Mouse (Mus musculus): Measurements from ENCODE around the gene Defb25.

Gene Defb25

GRCm38 (mm10) chr2:152628066-152628465 is 5.2 kb upstream of the Defb25 start:
- no peak for DNase-seq (ENCODE audit: low spot score in 2 of 2)

DNA sequence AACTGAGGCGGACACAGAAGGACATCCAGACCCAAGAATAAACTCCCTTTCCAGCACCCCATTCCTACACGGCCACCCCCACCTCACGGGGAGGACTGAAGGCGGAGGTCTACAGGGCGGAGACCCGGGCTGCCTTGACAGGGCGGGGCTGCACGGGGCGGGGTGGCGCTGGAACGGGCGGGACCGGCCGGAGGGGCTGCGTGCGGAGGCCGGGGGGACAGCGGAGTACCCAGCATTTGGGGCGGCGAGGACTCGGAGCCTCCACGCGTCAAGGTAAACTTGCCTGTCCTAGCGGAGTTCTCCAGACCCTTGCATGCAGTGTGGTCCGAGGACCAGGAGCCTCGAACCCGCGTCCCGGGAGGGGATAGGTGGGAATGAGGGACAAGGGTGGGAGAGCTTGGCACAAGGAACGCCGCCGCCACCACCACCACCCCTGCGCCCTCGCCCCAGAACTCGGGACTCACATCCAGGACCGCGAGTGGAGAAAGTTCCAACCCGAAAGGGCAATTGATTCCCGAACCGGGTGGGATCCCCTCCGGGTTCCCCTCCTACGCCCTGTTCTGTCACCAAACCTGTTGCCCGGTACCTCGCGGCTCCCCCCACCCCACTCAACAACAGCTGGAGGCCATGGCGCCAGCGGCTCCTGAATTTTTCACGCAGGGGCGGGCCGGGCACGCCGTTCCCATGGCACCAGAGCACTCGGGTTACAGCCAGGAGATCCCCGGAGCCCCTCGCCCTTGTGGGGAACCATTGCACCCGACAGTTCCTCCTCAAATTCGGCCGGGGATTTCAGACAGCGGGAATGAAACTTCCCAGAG is 4.1 kb upstream of the Defb25 start, which contains the start of gene Rem1:
Gene Rem1 (plus strand): TSS at position 178 of the 818 bp plus-strand sequence.
- DNase-seq (ENCODE audit: low spot score in 2 of 2): no peak

DNA sequence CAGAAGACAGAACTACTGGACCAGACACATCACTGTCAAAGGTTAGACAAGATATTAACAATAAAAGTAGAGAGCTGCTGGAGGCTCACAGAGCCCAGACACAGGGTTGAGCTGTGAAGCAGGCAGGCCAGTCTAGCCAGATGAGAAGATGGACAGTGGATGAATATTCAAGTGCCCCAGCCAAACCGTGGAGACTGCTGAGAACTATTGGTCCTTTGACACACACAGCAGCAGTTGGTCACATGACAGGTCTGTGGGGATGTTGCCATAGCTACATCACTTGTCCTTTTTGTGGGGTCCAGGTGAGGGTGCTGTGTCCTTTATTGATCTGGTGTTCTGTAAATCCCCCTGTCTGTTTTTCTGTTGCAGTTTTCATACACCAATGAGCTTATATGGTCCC is 2.4 kb upstream of the Defb25 start:
- DNase-seq (ENCODE audit: low spot score in 2 of 2): no peak

GRCm38 (mm10) chr2:152624566-152624965 is 1.7 kb upstream of the Defb25 start:
- no peak for DNase-seq (ENCODE audit: low spot score in 2 of 2)

DNA sequence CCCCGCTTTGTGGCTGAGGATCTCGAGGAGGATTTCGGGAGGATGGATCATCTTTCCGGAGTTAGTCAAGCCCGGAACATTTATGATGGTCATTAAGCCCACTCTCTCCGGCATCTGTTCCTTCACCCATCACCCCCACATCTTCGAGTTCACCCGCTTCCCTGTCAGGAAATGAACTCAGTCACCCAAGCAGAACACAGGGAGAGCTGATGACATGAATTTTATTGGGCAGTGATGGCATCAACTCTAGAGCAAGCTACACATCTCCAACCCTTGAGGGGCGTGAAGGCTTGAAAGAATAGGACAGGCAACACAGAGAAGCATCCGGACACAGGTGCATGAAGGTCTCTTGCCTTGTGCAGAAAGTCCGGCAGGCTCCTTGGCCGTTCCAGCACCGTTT is 702 bp downstream of the Defb25 start:
- DNase-seq (ENCODE audit: low spot score in 2 of 2): no peak

DNA sequence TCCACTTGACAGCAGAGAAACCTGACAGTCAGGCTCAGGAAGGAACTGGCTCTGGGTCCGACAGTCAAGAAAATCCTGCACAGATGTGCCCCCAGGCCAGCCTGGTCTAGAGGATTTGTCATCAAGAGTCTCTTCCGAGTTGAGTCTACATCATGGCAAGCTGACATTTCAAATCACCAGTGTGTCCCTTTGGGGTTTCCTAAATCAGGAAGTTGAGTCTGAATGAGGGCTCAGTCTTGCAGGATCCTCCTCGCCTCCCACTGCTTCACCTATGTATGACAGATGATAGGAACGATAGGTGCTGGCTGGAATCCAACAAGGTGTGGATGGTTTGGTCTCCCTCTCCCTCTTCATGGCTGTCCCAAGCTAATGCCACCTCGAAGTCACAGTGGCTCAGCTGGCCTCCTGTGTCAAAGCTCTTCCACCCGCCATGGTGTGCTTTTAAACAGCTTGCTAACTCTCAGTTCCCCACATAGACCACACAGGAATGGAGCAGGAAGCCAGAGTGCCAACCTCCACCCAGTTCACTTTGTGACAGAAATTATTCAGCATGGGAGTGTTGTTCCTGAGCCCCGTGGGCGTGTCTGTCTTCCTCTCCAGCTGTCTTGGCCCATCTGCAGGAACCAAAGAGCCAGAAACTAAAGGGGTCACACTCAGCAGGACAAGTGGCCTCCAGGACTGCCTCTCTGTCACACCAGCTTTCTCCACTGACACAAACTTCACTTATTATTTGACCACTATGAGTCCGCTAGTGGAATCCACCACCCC is 2.3 kb downstream of the Defb25 start:
- peak in 1 of 2 experiments; percentile 8 for DNase-seq (ENCODE audit: low spot score in 2 of 2)

DNA sequence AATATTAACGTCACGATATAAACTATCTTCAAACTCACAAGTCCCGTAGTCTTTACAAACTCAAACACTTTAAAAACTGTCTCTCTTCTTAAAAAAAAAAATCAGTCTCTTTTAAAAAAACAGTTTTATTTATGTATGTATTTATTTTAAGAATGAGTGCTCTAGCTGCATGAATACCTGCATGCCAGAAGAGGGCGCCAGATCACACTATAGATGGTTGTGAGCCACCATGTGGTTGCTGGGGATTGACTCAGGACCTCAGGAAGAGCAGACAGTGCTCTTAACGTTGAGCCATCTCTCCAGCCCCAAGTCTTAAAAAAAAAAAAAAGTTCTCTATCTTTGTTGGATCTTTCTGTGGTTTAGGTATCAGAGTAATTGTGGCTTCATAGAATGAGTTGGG is 5.5 kb downstream of the Defb25 start:
- DNase-seq (ENCODE audit: low spot score in 2 of 2): no peak

DNA sequence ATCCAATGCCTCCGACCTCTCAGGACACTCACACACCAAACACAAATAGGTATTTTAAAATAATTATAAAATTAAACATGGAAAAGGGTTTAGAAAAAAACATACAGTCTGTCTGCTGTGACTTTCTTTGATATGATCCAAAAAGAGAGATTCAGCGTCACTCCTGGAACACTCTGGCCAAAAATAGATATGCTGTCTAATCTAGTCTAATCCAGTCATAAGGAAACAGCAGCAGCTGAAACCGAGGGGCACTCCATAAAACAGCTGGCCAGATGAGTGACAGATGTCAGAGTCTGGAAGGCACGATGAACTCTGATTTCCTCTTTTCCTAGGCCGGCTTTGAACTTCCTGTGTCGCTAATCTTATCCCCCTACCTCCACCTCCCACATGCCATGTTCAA is 6.4 kb downstream of the Defb25 start:
- no peak for DNase-seq (ENCODE audit: low spot score in 2 of 2)

DNA sequence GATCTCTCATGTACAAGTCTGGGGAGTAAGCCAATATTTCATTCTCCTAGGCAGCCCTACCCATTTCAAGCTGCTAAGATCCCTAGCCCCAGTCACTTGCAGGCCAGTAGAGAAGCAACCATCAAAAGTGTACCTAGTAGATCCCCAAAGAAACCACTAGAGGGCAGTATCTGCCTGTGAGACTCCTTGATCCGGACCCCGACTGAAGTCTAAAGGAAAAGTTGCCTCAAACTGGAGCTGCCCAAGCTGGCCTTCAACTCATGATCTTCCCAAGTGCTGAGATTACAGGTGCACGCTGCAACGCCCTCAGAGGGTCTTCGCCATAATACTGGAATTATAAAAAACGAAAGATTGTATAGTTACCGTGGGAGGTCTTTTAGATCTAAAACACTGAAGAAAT is 7.3 kb downstream of the Defb25 start:
- DNase-seq (ENCODE audit: low spot score in 2 of 2): no peak

DNA sequence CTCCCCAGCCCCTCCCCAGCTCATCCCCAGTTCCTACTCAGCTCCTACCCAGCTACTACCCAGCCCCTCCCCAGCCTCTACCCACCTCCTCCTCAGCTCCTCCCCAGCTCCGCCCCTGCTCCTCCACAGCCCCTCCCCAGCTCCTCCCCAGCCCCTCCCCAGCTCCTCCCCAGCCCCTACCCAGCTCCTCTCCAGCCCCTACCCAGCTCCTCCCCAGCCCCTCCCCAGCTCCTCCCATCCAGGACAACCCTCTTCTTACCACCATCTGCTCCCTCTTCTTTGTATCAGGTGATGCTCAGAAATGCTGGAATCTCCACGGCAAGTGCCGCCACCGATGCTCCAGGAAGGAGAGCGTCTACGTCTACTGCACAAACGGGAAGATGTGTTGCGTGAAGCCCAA is 10.7 kb downstream of the Defb25 start:
- no peak for DNase-seq (ENCODE audit: low spot score in 2 of 2)

DNA sequence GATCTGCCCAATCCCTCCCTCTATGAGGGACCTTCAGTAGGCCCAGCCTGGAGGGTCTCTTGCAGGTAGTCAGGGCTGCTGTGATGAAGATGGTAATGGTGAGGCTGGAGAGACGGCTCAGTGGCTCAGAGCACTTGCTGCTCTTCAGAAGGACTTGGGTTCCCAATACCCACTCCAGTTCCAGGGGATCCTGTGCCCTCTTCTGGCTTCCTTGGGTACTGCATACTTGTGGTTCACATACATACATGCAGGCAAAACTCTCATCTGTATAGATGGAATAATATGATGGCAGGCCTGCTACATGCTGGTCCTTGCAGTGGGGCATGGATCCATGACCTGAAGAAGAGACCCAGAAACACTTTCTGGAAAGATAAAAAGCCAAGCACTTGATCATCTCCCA is 14.1 kb downstream of the Defb25 start:
- no peak for DNase-seq (ENCODE audit: low spot score in 2 of 2)

- DNase-seq (ENCODE audit: low spot score in 2 of 2): no peak
These were observed 15.1 kb downstream of the Defb25 start for GRCm38 (mm10) chr2:152607746-152608145.

DNA sequence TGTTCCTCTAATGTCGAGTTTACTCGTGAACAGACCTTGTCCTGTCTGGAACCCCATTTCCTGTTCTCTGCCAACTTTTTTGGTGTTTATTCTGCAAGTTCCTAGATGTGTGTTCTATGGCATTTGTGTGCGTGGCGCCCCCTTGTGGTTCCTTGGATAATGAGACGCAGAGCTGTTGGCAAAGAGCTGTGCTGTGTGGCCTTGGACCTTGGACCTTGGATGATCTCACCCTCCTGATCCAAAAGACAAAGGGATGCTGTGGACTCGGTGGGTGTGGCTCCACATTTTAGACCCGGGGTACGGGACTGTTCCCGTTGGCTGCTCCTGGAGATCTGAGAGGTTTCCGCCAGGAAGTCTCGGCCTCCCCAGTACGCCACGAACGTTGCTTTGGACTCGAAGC is 18.8 kb downstream of the Defb25 start, which contains the start of gene Defb36:
Gene Defb36 (plus strand): TSS at position 271 of the 400 bp plus-strand sequence.
- DNase-seq (ENCODE audit: low spot score in 2 of 2): peak in 1 of 2 experiments; percentile 14

DNA sequence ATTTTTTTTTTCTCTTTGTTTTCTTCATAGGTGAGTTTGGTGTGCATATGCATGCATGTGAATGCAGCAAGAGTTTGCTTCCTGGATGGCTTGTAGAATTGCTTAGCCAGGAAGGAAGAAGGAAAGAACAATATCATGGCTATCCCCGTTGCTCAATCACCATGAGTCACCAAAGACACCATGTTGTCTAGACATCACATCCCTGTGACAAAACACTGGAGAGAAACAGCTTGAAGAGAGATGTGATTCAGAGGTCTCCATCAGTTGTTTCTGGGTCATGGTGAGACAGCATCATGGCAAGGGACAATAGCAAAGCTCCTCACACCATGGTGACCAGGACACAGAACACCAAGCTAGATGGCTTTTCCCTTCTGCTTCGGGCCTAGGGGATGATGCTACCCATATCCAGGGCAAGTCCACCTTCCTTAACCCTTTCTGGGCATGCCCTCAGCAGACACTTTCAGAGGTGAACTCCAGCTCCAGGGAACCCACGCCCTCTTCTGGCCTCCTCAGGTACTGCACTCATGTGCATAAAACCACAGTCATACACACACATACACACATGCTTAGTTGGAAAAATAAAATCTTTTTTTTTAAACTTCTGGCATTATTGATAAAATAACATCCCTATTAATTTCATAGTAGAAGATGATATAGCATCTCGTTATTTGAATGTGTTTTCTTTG is 21.4 kb downstream of the Defb25 start:
- no peak for DNase-seq (ENCODE audit: low spot score in 2 of 2)

- DNase-seq (ENCODE audit: low spot score in 2 of 2): no peak
These were observed 22.8 kb downstream of the Defb25 start for GRCm38 (mm10) chr2:152600076-152600475.

- no peak for DNase-seq (ENCODE audit: low spot score in 2 of 2)
These were observed 23.6 kb downstream of the Defb25 start, which contains the start of gene Defb45 for GRCm38 (mm10) chr2:152599299-152599698. Defb45 (minus strand) TSS chr2:152599399.

DNA sequence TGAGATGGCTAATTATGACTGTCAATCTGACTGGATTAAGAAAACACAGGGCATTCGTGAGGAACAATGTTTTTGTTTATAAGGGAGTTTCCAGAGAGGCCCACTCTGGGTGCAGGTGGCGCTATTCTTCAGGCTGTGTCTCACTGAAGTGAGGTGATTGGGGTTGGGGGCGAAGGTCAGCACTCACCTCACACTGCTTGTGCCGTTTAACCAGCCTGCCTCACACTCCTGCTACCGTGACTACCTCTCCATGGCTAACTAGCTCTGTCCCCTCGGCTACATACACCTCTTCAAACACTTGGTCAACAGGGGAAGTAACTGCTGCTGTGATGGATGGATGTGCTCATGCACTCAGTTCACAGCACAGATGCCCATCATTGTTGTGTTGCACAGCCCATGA is 33.8 kb downstream of the Defb25 start:
- no peak for DNase-seq (ENCODE audit: low spot score in 2 of 2)

- no peak for DNase-seq (ENCODE audit: low spot score in 2 of 2)
These were observed 34.4 kb downstream of the Defb25 start for GRCm38 (mm10) chr2:152588450-152588849.

DNA sequence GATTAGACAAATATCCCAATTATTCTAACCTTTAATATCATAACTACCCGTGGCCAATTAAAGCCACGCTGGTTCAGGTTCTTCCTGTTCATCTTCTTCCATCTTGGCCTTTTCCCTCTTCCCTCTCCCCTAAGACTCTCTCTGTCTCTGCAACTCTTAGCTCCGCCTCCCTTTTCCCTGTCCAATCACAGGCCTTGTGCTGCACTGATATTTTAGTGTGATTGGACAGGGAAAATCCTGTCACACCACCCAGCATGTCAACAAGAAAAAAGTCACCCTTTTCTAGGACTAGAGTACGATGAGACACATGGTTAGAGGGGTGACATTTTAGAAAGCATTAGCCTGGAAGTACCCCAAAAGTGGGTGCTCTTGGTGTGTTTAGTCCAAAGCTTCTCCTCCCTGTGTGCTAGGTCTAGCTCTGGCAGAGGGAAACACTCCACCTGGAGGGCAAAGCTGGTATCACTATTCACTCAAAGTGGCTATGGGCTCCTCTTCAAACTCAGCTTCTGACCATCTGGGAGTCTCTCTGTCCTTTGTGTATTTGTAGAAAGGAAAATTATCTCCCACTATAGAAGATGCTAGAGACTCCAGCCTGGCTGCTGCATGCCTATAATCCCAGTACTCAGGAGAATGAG is 35.8 kb downstream of the Defb25 start:
- DNase-seq (ENCODE audit: low spot score in 2 of 2): no peak

DNA sequence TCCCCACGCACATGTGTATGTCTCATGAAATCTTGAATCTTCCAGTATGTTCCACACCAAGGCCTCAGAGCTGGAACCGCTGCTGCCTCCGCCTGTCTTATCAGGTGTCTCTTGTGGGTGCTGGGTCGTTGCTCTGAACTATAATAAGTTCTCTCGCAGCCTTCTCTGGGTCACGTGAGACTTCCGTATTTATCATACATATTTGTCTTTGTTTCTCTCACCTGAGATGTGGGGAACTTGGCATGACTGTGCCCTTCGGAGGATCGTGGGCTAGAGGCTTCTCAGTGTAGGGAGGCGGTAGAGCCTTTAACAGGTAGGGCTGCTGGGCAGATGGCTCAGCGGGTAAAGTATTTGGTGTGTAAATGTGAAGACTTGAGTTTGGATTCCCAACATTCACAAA is 42.2 kb downstream of the Defb25 start:
- DNase-seq (ENCODE audit: low spot score in 2 of 2): no peak

DNA sequence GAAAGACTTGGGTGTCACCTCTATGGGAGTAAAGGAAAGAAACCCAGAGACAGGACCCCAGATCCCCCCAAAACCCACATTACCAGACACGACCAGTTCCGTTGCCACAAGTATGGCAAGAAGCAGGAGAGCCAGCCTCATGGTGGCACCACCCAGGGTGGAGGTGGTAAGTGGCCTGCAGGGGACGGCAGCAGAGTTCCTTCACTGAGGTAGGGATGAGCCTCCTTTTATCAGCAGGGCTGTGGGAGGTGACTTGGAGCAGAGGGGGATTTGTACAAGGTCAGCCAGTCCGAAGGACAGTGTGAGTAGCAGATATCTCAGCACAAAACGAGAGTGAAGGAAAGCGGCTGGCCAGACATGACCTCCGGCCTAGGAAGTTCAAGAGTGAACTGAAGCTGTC is 42.7 kb downstream of the Defb25 start, which contains the start of gene Defb19:
Gene Defb19 (minus strand): TSS at position 206 of the 400 bp plus-strand sequence.
- DNase-seq (ENCODE audit: low spot score in 2 of 2): no peak

DNA sequence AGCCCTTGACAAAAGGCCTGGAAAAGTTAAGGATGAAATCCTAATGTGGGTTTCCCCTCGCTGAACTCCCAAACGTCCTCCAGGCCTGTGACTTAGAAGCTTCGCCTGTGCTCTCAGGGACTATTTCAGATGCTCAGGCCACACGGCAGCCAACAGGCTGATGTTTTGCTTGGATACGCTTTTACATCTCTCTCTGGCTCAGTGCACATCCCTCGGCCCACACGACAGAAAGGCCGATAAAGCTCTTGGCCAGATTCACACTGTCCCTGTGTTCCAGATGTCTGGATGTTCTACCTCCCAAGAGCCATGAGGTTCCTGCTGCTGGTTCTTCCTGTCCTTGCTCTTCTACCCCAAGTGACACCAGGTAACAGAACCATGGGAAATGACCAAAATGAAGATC is 49.4 kb downstream of the Defb25 start:
- no peak for DNase-seq (ENCODE audit: low spot score in 2 of 2)

Measured in right cerebral cortex, postnatal 36 days (tissue).